ENCODE assay signal across 17 mouse cellular contexts in genomic region chr9:90274516-90274915, GRCm38 (mm10). TPM values are rescaled to one million over a fixed set of nuclear protein-coding genes. Genes with fewer than 3 reads are reported as not detected.
DNase-seq lines count a peak whose midpoint lies in the region; ATAC-seq and TF ChIP-seq lines count a peak whose summit lies in the region.
"Had no signal": no experiment of that assay in that cellular context is flagged by ENCODE, and none has a peak within 500 bp of the region (broad histone marks: within the 10 kb centered on the region; RNA-seq: fewer than 3 reads in every experiment).

No protein-coding gene starts in this region.

- H3K9ac ChIP-seq in intestine, embryonic 14.5 days (ENCODE audit: low read length) = no peak overlapping the region
- no peak overlapping the region for H3K9ac ChIP-seq in intestine, postnatal 0 days (ENCODE audit: low read depth, low read length)
- H3K9ac ChIP-seq in liver, postnatal 0 days (replicated peaks) = no peak overlapping the region
- no peak overlapping the region for H3K9ac ChIP-seq in stomach, embryonic 15.5 days
- H3K9ac ChIP-seq: forebrain, postnatal 0 days; hindbrain, embryonic 13.5 days; intestine, embryonic 15.5 days; kidney, embryonic 15.5 days had no signal

- H3K4me1 ChIP-seq in intestine, embryonic 14.5 days (replicated peaks; ENCODE audit: control insufficient read depth, insufficient read depth, low read length) = peaks cover 8% of the 10 kb centered on the region
- 0 out of 2 replicates have a peak, but pooled peaks cover 10% of the 10 kb centered on the region for H3K4me1 ChIP-seq in intestine, postnatal 0 days (replicated peaks; ENCODE audit: control insufficient read depth, insufficient read depth, low read length)
- H3K4me1 ChIP-seq in liver, postnatal 0 days (ENCODE audit: insufficient read depth) = peaks cover 37% of the 10 kb centered on the region
- H3K4me1 ChIP-seq in stomach, embryonic 15.5 days = 0 out of 2 replicates have a peak, but pooled peaks cover 10% of the 10 kb centered on the region

- H3K27me3 ChIP-seq in intestine, embryonic 14.5 days (replicated peaks; ENCODE audit: control insufficient read depth, insufficient read depth, low read length) = no peaks in the 10 kb centered on the region
- no peaks in the 10 kb centered on the region for H3K27me3 ChIP-seq in intestine, postnatal 0 days (replicated peaks; ENCODE audit: control insufficient read depth, insufficient read depth, low read length)
- no peaks in the 10 kb centered on the region for H3K27me3 ChIP-seq in liver, postnatal 0 days (ENCODE audit: insufficient read depth, low read length)
- H3K27me3 ChIP-seq in stomach, embryonic 15.5 days (replicated peaks) = no peaks in the 10 kb centered on the region
- H3K27me3 ChIP-seq: CH12.LX; intestine, embryonic 15.5 days; kidney, embryonic 15.5 days had no signal

- H3K36me3 ChIP-seq in intestine, embryonic 14.5 days (ENCODE audit: control insufficient read depth, insufficient read depth, low read length) = no peaks in the 10 kb centered on the region
- H3K36me3 ChIP-seq in intestine, postnatal 0 days (ENCODE audit: control insufficient read depth, insufficient read depth) = no peaks in the 10 kb centered on the region
- no peaks in the 10 kb centered on the region for H3K36me3 ChIP-seq in liver, postnatal 0 days (replicated peaks; ENCODE audit: insufficient read depth, low read length)
- no peaks in the 10 kb centered on the region for H3K36me3 ChIP-seq in stomach, embryonic 15.5 days
- H3K36me3 ChIP-seq: hindbrain, embryonic 13.5 days; intestine, embryonic 15.5 days; kidney, embryonic 15.5 days; midbrain, embryonic 10.5 days had no signal

- no peak overlapping the region for H3K4me2 ChIP-seq in intestine, embryonic 14.5 days (ENCODE audit: low read length)
- no peak overlapping the region for H3K4me2 ChIP-seq in intestine, postnatal 0 days (replicated peaks; ENCODE audit: low read depth)
- no peak overlapping the region for H3K4me2 ChIP-seq in liver, postnatal 0 days (ENCODE audit: low read depth, low read length)
- no peak overlapping the region for H3K4me2 ChIP-seq in stomach, embryonic 15.5 days
- H3K4me2 ChIP-seq: hindbrain, embryonic 13.5 days; intestine, embryonic 15.5 days; kidney, embryonic 15.5 days had no signal

- WGBS in intestine, embryonic 14.5 days = 66% methylated on average over 3 of the region's 3 CpGs
- 55% methylated on average over 3 of the region's 3 CpGs for WGBS in intestine, postnatal 0 days
- WGBS in liver, postnatal 0 days (ENCODE audit: insufficient replicate concordance) = 33% methylated on average over 3 of the region's 3 CpGs
- WGBS in stomach, embryonic 15.5 days = 66% methylated on average over 3 of the region's 3 CpGs

- H3K27ac ChIP-seq in intestine, embryonic 14.5 days (ENCODE audit: low read depth) = no peak overlapping the region
- no peak overlapping the region for H3K27ac ChIP-seq in intestine, postnatal 0 days (ENCODE audit: low read depth, low read length)
- peak overlapping the region; percentile 77 for H3K27ac ChIP-seq in liver, postnatal 0 days (ENCODE audit: low read depth)
- H3K27ac ChIP-seq in stomach, embryonic 15.5 days = peak overlapping the region; percentile 44; the same call in 1 of the 2 replicates
- H3K27ac ChIP-seq in gastrocnemius, adult 2 months = no peak overlapping the region
- H3K27ac ChIP-seq: hindbrain, embryonic 13.5 days; kidney, embryonic 15.5 days; midbrain, embryonic 10.5 days had no signal

- TF ChIP-seq CTCF in intestine, postnatal 0 days (IDR thresholded peaks at IDR 0.05; ENCODE audit: low read depth) = no peak
- no peak for TF ChIP-seq CTCF in liver, postnatal 0 days (IDR thresholded peaks at IDR 0.05; ENCODE audit: low read depth)
- TF ChIP-seq CTCF in gastrocnemius, adult 2 months (IDR thresholded peaks at IDR 0.05) = no peak

- no peak for ATAC-seq in intestine, embryonic 14.5 days (replicated peaks; ENCODE audit: low FRiP score, low TSS enrichment, low read depth)
- no peak for ATAC-seq in intestine, postnatal 0 days
- ATAC-seq in common myeloid progenitor, adult 5-6 weeks (replicated peaks; ENCODE audit: low read depth, poor library complexity, severe bottlenecking) = peak; percentile 67
- no peak for ATAC-seq in liver, postnatal 0 days
- no peak for ATAC-seq in stomach, embryonic 15.5 days (ENCODE audit: insufficient read depth, low FRiP score, low read depth)
- ATAC-seq: forebrain, postnatal 0 days; intestine, embryonic 15.5 days had no signal

- TF ChIP-seq EP300 in liver, postnatal 0 days (IDR thresholded peaks at IDR 0.05; ENCODE audit: low read depth) = no peak

- intact Hi-C loops in gastrocnemius, adult 2 months (cut with DNase I) = loop anchor here (5.0 kb wide), 1 partner anchor 42 kb away; no protein-coding TSS in a partner anchor

- no peaks in the 10 kb centered on the region for H3K9me3 ChIP-seq in intestine, embryonic 14.5 days (ENCODE audit: control insufficient read depth, low read length)
- H3K9me3 ChIP-seq in intestine, postnatal 0 days (ENCODE audit: control insufficient read depth) = no peaks in the 10 kb centered on the region
- H3K9me3 ChIP-seq in liver, postnatal 0 days (ENCODE audit: low read length) = no peaks in the 10 kb centered on the region
- no peaks in the 10 kb centered on the region for H3K9me3 ChIP-seq in stomach, embryonic 15.5 days
- H3K9me3 ChIP-seq: hindbrain, embryonic 13.5 days; intestine, embryonic 15.5 days; kidney, embryonic 15.5 days; midbrain, embryonic 10.5 days had no signal

- H3K4me3 ChIP-seq in intestine, embryonic 14.5 days (ENCODE audit: low read depth, low read length) = no peak overlapping the region
- H3K4me3 ChIP-seq in intestine, postnatal 0 days (ENCODE audit: low read depth, low read length) = no peak overlapping the region
- no peak overlapping the region for H3K4me3 ChIP-seq in liver, postnatal 0 days (ENCODE audit: low read depth, low read length)
- no peak overlapping the region for H3K4me3 ChIP-seq in stomach, embryonic 15.5 days (replicated peaks)
- no peak overlapping the region for H3K4me3 ChIP-seq in gastrocnemius, adult 2 months
- H3K4me3 ChIP-seq: hindbrain, embryonic 13.5 days; intestine, embryonic 15.5 days; kidney, embryonic 15.5 days; midbrain, embryonic 10.5 days had no signal

- peak; percentile 43 for DNase-seq in intestine, embryonic 14.5 days (ENCODE audit: low spot score)
- DNase-seq in liver, postnatal 0 days = no peak
- no peak for DNase-seq in cerebellum, postnatal 36 days
- no peak for DNase-seq in natural killer cell, adult 2 months (ENCODE audit: low spot score in 2 of 2)
- DNase-seq in gastrocnemius, adult 2 months = no peak
- DNase-seq: adrenal gland, postnatal 10 days; cerebellum, adult 8-10 months; forebrain, postnatal 0 days; lung, postnatal 10 days had no signal

RNA-seq across cellular contexts. Expression of gene Tbc1d2b, which starts 3.9 kb away (rescaled TPM):
- polyA plus RNA-seq in intestine, embryonic 14.5 days (2014; fragmentation: Nextera tagmentation; extraction: Ambion mirVana) = 20.2 and 20.9 TPM in 2 replicates
- polyA plus RNA-seq in intestine, postnatal 0 days (2015; fragmentation: Nextera tagmentation; extraction: Ambion mirVana) = 5.2 and 6.6 TPM in 2 replicates
- 33.4 and 61.3 TPM in 2 replicates for total RNA-seq in common myeloid progenitor, adult 5-6 weeks (2017)
- polyA plus RNA-seq in liver, postnatal 0 days (2015; fragmentation: Nextera tagmentation; extraction: Ambion mirVana) = 5.1 and 6.2 TPM in 2 replicates
- 17.1 and 17.8 TPM in 2 replicates for polyA plus RNA-seq in stomach, embryonic 15.5 days (2015; fragmentation: Nextera tagmentation; extraction: Ambion mirVana)
- total RNA-seq in gastrocnemius, adult 2 months (2021) = 1 to 10 TPM; 3.0 to 5.9 TPM

Comparison
In these comparisons a context has a peak if more than half of its experiments do, and no peak if none do; other contexts are left out.
1. H3K27ac ChIP-seq: peak in liver, postnatal 0 days (single experiment) and stomach, embryonic 15.5 days (single experiment); none in intestine, embryonic 14.5 days (single experiment), intestine, postnatal 0 days (single experiment) and gastrocnemius, adult 2 months (single experiment).